Mouse (Mus musculus): ENCODE results near the gene Ccdc194. TPM values are rescaled to one million over a fixed set of nuclear protein-coding genes. Genes with fewer than 3 reads are reported as not detected.
"Not testable (repeated sequence)": the region's sequence is repeated elsewhere in the genome, so short reads cannot be mapped to it uniquely, and the experiment has no call there.

Ccdc194 gene
- polyA plus RNA-seq, 1 experiment from 2014 or later: not detected

- 61% methylated on average over 3 of the region's 3 CpGs for WGBS
- Histone ChIP-seq H3K27me3 (ENCODE audit: control insufficient read depth, insufficient read depth, low read length) (peaks cover 24% of the 10 kb centered on the region), H3K9me3 (ENCODE audit: control insufficient read depth, low read length) (no peaks in the 10 kb centered on the region)
Measured at GRCm38 (mm10) chr8:71527162-71527870, 1.8 kb upstream of the Ccdc194 start.

GRCm38 (mm10) chr8:71526272-71526671, 761 bp upstream of the Ccdc194 start:
- Histone ChIP-seq H3K27me3 (ENCODE audit: control insufficient read depth, insufficient read depth, low read length) (peaks cover 24% of the 10 kb centered on the region), H3K27ac (ENCODE audit: low read depth, low read length) (no peak overlapping the region), H3K36me3 (ENCODE audit: control insufficient read depth, insufficient read depth, low read length) (no peaks in the 10 kb centered on the region), H3K4me3 (ENCODE audit: low read depth, low read length) (no peak overlapping the region), H3K9me3 (ENCODE audit: control insufficient read depth, low read length) (no peaks in the 10 kb centered on the region), H3K4me2 (ENCODE audit: low read depth, low read length, severe bottlenecking) (no peak overlapping the region), H3K4me1 (replicated peaks; ENCODE audit: control insufficient read depth, insufficient read depth, low read length) (no peaks in the 10 kb centered on the region; the same call in 1 of the 2 replicates), H3K9ac (ENCODE audit: low read length) (no peak overlapping the region)
- ATAC-seq (replicated peaks; ENCODE audit: low FRiP score) (no peak), DNase-seq (ENCODE audit: low spot score) (no peak)
- under 1% methylated on average over 6 of the region's 6 CpGs for WGBS

More at GRCm38 (mm10) chr8:71527162-71527870, 1.8 kb upstream of the Ccdc194 start:
- Histone ChIP-seq H3K36me3 (ENCODE audit: control insufficient read depth, insufficient read depth, low read length) (no peaks in the 10 kb centered on the region), H3K4me2 (ENCODE audit: low read depth, low read length, severe bottlenecking) (no peak overlapping the region), H3K4me1 (replicated peaks; ENCODE audit: control insufficient read depth, insufficient read depth, low read length) (no peaks in the 10 kb centered on the region; the same call in 1 of the 2 replicates), H3K9ac (ENCODE audit: low read length) (no peak overlapping the region), H3K4me3 (ENCODE audit: low read depth, low read length) (no peak overlapping the region), H3K27ac (ENCODE audit: low read depth, low read length) (no peak overlapping the region)
- DNase-seq (ENCODE audit: low spot score) (no peak), ATAC-seq (replicated peaks; ENCODE audit: low FRiP score) (no peak)

GRCm38 (mm10) chr8:71521634-71522033, 3.9 kb downstream of the Ccdc194 start:
- Histone ChIP-seq H3K4me1 (replicated peaks; ENCODE audit: control insufficient read depth, insufficient read depth, low read length) (no peaks in the 10 kb centered on the region; the same call in 1 of the 2 replicates), H3K4me3 (ENCODE audit: low read depth, low read length) (no peak overlapping the region), H3K36me3 (ENCODE audit: control insufficient read depth, insufficient read depth, low read length) (no peaks in the 10 kb centered on the region), H3K9ac (ENCODE audit: low read length) (no peak overlapping the region), H3K4me2 (ENCODE audit: low read depth, low read length, severe bottlenecking) (no peak overlapping the region), H3K27me3 (ENCODE audit: control insufficient read depth, insufficient read depth, low read length) (peaks cover 23% of the 10 kb centered on the region), H3K27ac (ENCODE audit: low read depth, low read length) (no peak overlapping the region), H3K9me3 (ENCODE audit: control insufficient read depth, low read length) (no peaks in the 10 kb centered on the region)
- DNase-seq (ENCODE audit: low spot score) (peak; percentile 96), ATAC-seq (replicated peaks; ENCODE audit: low FRiP score) (peak; percentile 78)
- 7% methylated on average over 17 of the region's 17 CpGs for WGBS

- WGBS: 39% methylated on average over 9 of the region's 10 CpGs
- not testable (repeated sequence) for H3K27me3 ChIP-seq (ENCODE audit: control insufficient read depth, insufficient read depth, low read length); H3K9me3 ChIP-seq (ENCODE audit: control insufficient read depth, low read length); H3K27ac ChIP-seq (ENCODE audit: low read depth, low read length); ATAC-seq (replicated peaks; ENCODE audit: low FRiP score); H3K4me3 ChIP-seq (ENCODE audit: low read depth, low read length); H3K9ac ChIP-seq (ENCODE audit: low read length); H3K36me3 ChIP-seq (ENCODE audit: control insufficient read depth, insufficient read depth, low read length); H3K4me2 ChIP-seq (ENCODE audit: low read depth, low read length, severe bottlenecking); H3K4me1 ChIP-seq (replicated peaks; ENCODE audit: control insufficient read depth, insufficient read depth, low read length)
- DNase-seq (ENCODE audit: low spot score): peak; percentile 76
Measured at GRCm38 (mm10) chr8:71519037-71519825, 6.3 kb downstream of the Ccdc194 start.

GRCm38 (mm10) chr8:71516786-71517185, 8.7 kb downstream of the Ccdc194 start:
- 39% methylated on average over 6 of the region's 6 CpGs for WGBS

GRCm38 (mm10) chr8:71515043-71515442, 10.5 kb downstream of the Ccdc194 start:
- Histone ChIP-seq H3K4me3 (ENCODE audit: low read depth, low read length) (no peak overlapping the region), H3K9ac (ENCODE audit: low read length) (no peak overlapping the region), H3K4me2 (ENCODE audit: low read depth, low read length, severe bottlenecking) (no peak overlapping the region), H3K27me3 (ENCODE audit: control insufficient read depth, insufficient read depth, low read length) (no peaks in the 10 kb centered on the region), H3K36me3 (ENCODE audit: control insufficient read depth, insufficient read depth, low read length) (no peaks in the 10 kb centered on the region), H3K9me3 (ENCODE audit: control insufficient read depth, low read length) (no peaks in the 10 kb centered on the region), H3K4me1 (replicated peaks; ENCODE audit: control insufficient read depth, insufficient read depth, low read length) (no peaks in the 10 kb centered on the region), H3K27ac (ENCODE audit: low read depth, low read length) (no peak overlapping the region)
- 73% methylated on average over 5 of the region's 5 CpGs for WGBS
- ATAC-seq (replicated peaks; ENCODE audit: low FRiP score): no peak
- no peak for DNase-seq (ENCODE audit: low spot score)

More at GRCm38 (mm10) chr8:71516786-71517185, 8.7 kb downstream of the Ccdc194 start:
- Histone ChIP-seq H3K4me1 (replicated peaks; ENCODE audit: control insufficient read depth, insufficient read depth, low read length) (no peaks in the 10 kb centered on the region), H3K9me3 (ENCODE audit: control insufficient read depth, low read length) (no peaks in the 10 kb centered on the region), H3K27me3 (ENCODE audit: control insufficient read depth, insufficient read depth, low read length) (no peaks in the 10 kb centered on the region), H3K4me3 (ENCODE audit: low read depth, low read length) (no peak overlapping the region), H3K36me3 (ENCODE audit: control insufficient read depth, insufficient read depth, low read length) (no peaks in the 10 kb centered on the region), H3K27ac (ENCODE audit: low read depth, low read length) (no peak overlapping the region), H3K4me2 (ENCODE audit: low read depth, low read length, severe bottlenecking) (no peak overlapping the region), H3K9ac (ENCODE audit: low read length) (no peak overlapping the region)
- ATAC-seq (replicated peaks; ENCODE audit: low FRiP score) (no peak), DNase-seq (ENCODE audit: low spot score) (no peak)

GRCm38 (mm10) chr8:71513018-71513754, 12.3 kb downstream of the Ccdc194 start:
- DNase-seq (ENCODE audit: low spot score) (no peak), ATAC-seq (replicated peaks; ENCODE audit: low FRiP score) (no peak)
- Histone ChIP-seq H3K36me3 (ENCODE audit: control insufficient read depth, insufficient read depth, low read length) (no peaks in the 10 kb centered on the region), H3K27ac (ENCODE audit: low read depth, low read length) (no peak overlapping the region), H3K4me3 (ENCODE audit: low read depth, low read length) (no peak overlapping the region), H3K9me3 (ENCODE audit: control insufficient read depth, low read length) (no peaks in the 10 kb centered on the region), H3K4me2 (ENCODE audit: low read depth, low read length, severe bottlenecking) (no peak overlapping the region), H3K9ac (ENCODE audit: low read length) (no peak overlapping the region), H3K4me1 (replicated peaks; ENCODE audit: control insufficient read depth, insufficient read depth, low read length) (peaks cover under 1% of the 10 kb centered on the region; the same call in 1 of the 2 replicates), H3K27me3 (ENCODE audit: control insufficient read depth, insufficient read depth, low read length) (peaks cover 10% of the 10 kb centered on the region)
- WGBS: 74% methylated on average over 15 of the region's 15 CpGs

GRCm38 (mm10) chr8:71511644-71512043, 13.9 kb downstream of the Ccdc194 start, which contains the start of gene Plvap:
TSS of gene Plvap (minus strand) at chr8:71511752.
- Histone ChIP-seq H3K9me3 (ENCODE audit: control insufficient read depth, low read length) (no peaks in the 10 kb centered on the region), H3K9ac (ENCODE audit: low read length) (no peak within 1 kb of the TSS), H3K27me3 (ENCODE audit: control insufficient read depth, insufficient read depth, low read length) (peaks cover 26% of the 10 kb centered on the region), H3K27ac (ENCODE audit: low read depth, low read length) (no peak within 1 kb of the TSS), H3K4me1 (replicated peaks; ENCODE audit: control insufficient read depth, insufficient read depth, low read length) (peaks cover 5% of the 10 kb centered on the region; the same call in 1 of the 2 replicates), H3K4me3 (ENCODE audit: low read depth, low read length) (no peak within 1 kb of the TSS), H3K4me2 (ENCODE audit: low read depth, low read length, severe bottlenecking) (no peak within 1 kb of the TSS), H3K36me3 (ENCODE audit: control insufficient read depth, insufficient read depth, low read length) (no peaks in the 10 kb centered on the region)
- DNase-seq (ENCODE audit: low spot score) (no peak), ATAC-seq (replicated peaks; ENCODE audit: low FRiP score) (no peak)
- 70% methylated on average over 14 of the region's 14 CpGs for WGBS
